Mouse (Mus musculus): ENCODE data around the gene Prrc2a. TPM values are rescaled to one million over a fixed set of nuclear protein-coding genes. Genes with fewer than 3 reads are reported as not detected.

Gene Prrc2a
- polyA plus RNA-seq, 1 experiment: 146 TPM

GRCm38 (mm10) chr17:35161421-35161820 lies 3.3 kb downstream of the Prrc2a start:
- H3K4me3 ChIP-seq (ENCODE audit: insufficient read depth, low read depth, low read length): no peak overlapping the region
- 73% methylated on average over 11 of the region's 11 CpGs for WGBS
- H3K4me1 ChIP-seq (ENCODE audit: control insufficient read depth, insufficient read depth, low read length): peaks cover 13% of the 10 kb centered on the region
- TF ChIP-seq POLR2A (IDR thresholded peaks at IDR 0.05; ENCODE audit: insufficient read depth, low read depth, low read length) (no peak), CTCF (IDR thresholded peaks at IDR 0.05; ENCODE audit: insufficient read depth, low read depth, low read length) (no peak)
- no peak overlapping the region for H3K27ac ChIP-seq (ENCODE audit: insufficient read depth, low read depth, low read length)

DNA sequence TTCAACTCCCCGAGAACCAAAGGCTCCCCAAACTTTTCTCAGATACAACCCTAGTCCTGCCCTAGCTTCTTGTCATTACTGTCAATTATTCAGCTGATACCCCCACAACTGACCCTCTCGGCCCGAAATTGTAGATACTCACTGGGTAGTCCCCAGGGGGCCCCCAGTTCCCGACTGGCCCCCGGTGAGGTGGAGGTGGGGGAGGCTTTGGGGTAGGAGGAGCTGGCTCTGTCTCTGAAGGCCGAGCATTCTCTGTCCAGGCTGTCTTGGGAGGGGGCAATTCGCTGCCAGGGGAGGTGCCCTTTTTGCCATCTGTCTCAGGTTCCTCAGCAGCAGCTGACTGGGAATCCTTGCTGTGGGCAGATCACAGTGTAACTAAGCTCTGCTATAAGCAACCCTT lies 5.1 kb downstream of the Prrc2a start:
- WGBS: 76% methylated on average over 7 of the region's 7 CpGs
- no peak overlapping the region for H3K4me3 ChIP-seq (ENCODE audit: insufficient read depth, low read depth, low read length)
- TF ChIP-seq POLR2A (IDR thresholded peaks at IDR 0.05; ENCODE audit: insufficient read depth, low read depth, low read length) (no peak), CTCF (IDR thresholded peaks at IDR 0.05; ENCODE audit: insufficient read depth, low read depth, low read length) (no peak)
- no peak overlapping the region for H3K27ac ChIP-seq (ENCODE audit: insufficient read depth, low read depth, low read length)
- peaks cover 11% of the 10 kb centered on the region for H3K4me1 ChIP-seq (ENCODE audit: control insufficient read depth, insufficient read depth, low read length)

- H3K27ac ChIP-seq (ENCODE audit: insufficient read depth, low read depth, low read length): no peak overlapping the region
- WGBS: 90% methylated on average over 16 of the region's 16 CpGs
- peaks cover 11% of the 10 kb centered on the region for H3K4me1 ChIP-seq (ENCODE audit: control insufficient read depth, insufficient read depth, low read length)
- no peak for TF ChIP-seq POLR2A (IDR thresholded peaks at IDR 0.05; ENCODE audit: insufficient read depth, low read depth, low read length)
- no peak for TF ChIP-seq CTCF (IDR thresholded peaks at IDR 0.05; ENCODE audit: insufficient read depth, low read depth, low read length)
- H3K4me3 ChIP-seq (ENCODE audit: insufficient read depth, low read depth, low read length): no peak overlapping the region
Observed at GRCm38 (mm10) chr17:35158850-35159593, 5.7 kb downstream of the Prrc2a start.

GRCm38 (mm10) chr17:35157661-35158175 lies 7.0 kb downstream of the Prrc2a start:
- no peak for TF ChIP-seq POLR2A (IDR thresholded peaks at IDR 0.05; ENCODE audit: insufficient read depth, low read depth, low read length)
- TF ChIP-seq CTCF (IDR thresholded peaks at IDR 0.05; ENCODE audit: insufficient read depth, low read depth, low read length): no peak
- no peak overlapping the region for H3K27ac ChIP-seq (ENCODE audit: insufficient read depth, low read depth, low read length)
- H3K4me1 ChIP-seq (ENCODE audit: control insufficient read depth, insufficient read depth, low read length): peaks cover 8% of the 10 kb centered on the region
- 92% methylated on average over 8 of the region's 8 CpGs for WGBS
- H3K4me3 ChIP-seq (ENCODE audit: insufficient read depth, low read depth, low read length): no peak overlapping the region

- Histone ChIP-seq H3K4me3 (ENCODE audit: insufficient read depth, low read depth, low read length) (no peak overlapping the region), H3K27ac (ENCODE audit: insufficient read depth, low read depth, low read length) (no peak overlapping the region), H3K4me1 (ENCODE audit: control insufficient read depth, insufficient read depth, low read length) (peaks cover 7% of the 10 kb centered on the region)
- WGBS: 78% methylated on average over 8 of the region's 8 CpGs
- TF ChIP-seq POLR2A (IDR thresholded peaks at IDR 0.05; ENCODE audit: insufficient read depth, low read depth, low read length) (no peak), CTCF (IDR thresholded peaks at IDR 0.05; ENCODE audit: insufficient read depth, low read depth, low read length) (no peak)
Observed at GRCm38 (mm10) chr17:35157254-35157653, 7.4 kb downstream of the Prrc2a start.

- Histone ChIP-seq H3K4me1 (ENCODE audit: control insufficient read depth, insufficient read depth, low read length) (peaks cover 2% of the 10 kb centered on the region), H3K27ac (ENCODE audit: insufficient read depth, low read depth, low read length) (no peak overlapping the region), H3K4me3 (ENCODE audit: insufficient read depth, low read depth, low read length) (no peak overlapping the region)
- WGBS: 82% methylated on average over 33 of the region's 33 CpGs
- no peak for TF ChIP-seq POLR2A (IDR thresholded peaks at IDR 0.05; ENCODE audit: insufficient read depth, low read depth, low read length)
- no peak for TF ChIP-seq CTCF (IDR thresholded peaks at IDR 0.05; ENCODE audit: insufficient read depth, low read depth, low read length)
Observed at GRCm38 (mm10) chr17:35156461-35157200, 8.1 kb downstream of the Prrc2a start.

DNA sequence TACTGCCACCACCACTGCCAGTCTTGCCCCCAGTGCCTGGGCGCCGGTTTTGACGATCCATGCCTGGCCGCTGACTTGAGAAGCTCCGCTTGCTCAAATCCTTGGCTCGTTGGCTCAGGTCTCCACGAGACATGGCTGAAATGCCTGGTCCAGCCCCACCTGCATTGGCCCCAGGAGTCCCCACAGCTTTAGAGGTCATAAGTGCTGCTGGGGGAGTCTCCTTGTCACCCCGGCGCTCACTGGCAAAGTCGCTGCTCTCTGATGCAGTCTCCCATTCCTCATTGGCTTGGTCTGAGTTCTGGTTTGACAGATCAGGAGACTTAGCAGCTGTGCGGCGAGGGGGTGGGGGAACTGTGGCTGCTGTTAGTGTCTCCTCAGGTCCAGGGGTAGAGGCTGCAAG lies 9.2 kb downstream of the Prrc2a start:
- Histone ChIP-seq H3K27ac (ENCODE audit: insufficient read depth, low read depth, low read length) (no peak overlapping the region), H3K4me1 (ENCODE audit: control insufficient read depth, insufficient read depth, low read length) (no peaks in the 10 kb centered on the region), H3K4me3 (ENCODE audit: insufficient read depth, low read depth, low read length) (no peak overlapping the region)
- TF ChIP-seq CTCF (IDR thresholded peaks at IDR 0.05; ENCODE audit: insufficient read depth, low read depth, low read length): no peak
- no peak for TF ChIP-seq POLR2A (IDR thresholded peaks at IDR 0.05; ENCODE audit: insufficient read depth, low read depth, low read length)
- WGBS: 80% methylated on average over 12 of the region's 12 CpGs

- Histone ChIP-seq H3K27ac (ENCODE audit: insufficient read depth, low read depth, low read length) (no peak overlapping the region), H3K4me1 (ENCODE audit: control insufficient read depth, insufficient read depth, low read length) (no peaks in the 10 kb centered on the region), H3K4me3 (ENCODE audit: insufficient read depth, low read depth, low read length) (no peak overlapping the region)
- 68% methylated on average over 7 of the region's 7 CpGs for WGBS
- TF ChIP-seq CTCF (IDR thresholded peaks at IDR 0.05; ENCODE audit: insufficient read depth, low read depth, low read length) (no peak), POLR2A (IDR thresholded peaks at IDR 0.05; ENCODE audit: insufficient read depth, low read depth, low read length) (no peak)
Observed at GRCm38 (mm10) chr17:35154616-35155015, 10.1 kb downstream of the Prrc2a start.

GRCm38 (mm10) chr17:35153931-35154330 lies 10.8 kb downstream of the Prrc2a start:
- WGBS: 88% methylated on average over 4 of the region's 4 CpGs
- Histone ChIP-seq H3K4me1 (ENCODE audit: control insufficient read depth, insufficient read depth, low read length) (no peaks in the 10 kb centered on the region), H3K4me3 (ENCODE audit: insufficient read depth, low read depth, low read length) (no peak overlapping the region), H3K27ac (ENCODE audit: insufficient read depth, low read depth, low read length) (no peak overlapping the region)
- TF ChIP-seq POLR2A (IDR thresholded peaks at IDR 0.05; ENCODE audit: insufficient read depth, low read depth, low read length) (no peak), CTCF (IDR thresholded peaks at IDR 0.05; ENCODE audit: insufficient read depth, low read depth, low read length) (no peak)
